Mouse (Mus musculus): ENCODE measurements around the gene Tmem135.

DNA sequence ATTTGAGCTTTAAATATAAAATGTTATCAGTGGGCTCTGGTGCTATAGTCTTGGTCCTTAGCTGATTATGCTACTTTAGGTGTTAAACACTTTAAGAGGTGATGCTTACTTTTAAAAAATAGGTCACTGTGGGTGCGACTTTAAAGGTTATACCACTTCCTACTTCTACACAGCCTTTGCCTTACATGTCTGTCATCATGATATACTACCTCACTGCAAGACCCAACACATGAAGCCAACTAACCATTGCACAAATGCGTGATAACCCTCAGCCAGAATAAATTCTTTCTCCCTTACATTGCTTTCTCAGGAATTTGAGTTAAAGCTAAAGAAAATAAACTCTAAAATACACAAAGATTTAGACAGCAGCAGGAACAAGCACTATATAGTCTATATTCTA is 150.7 kb downstream of the Tmem135 start:
- no peak for TF ChIP-seq POLR2A (IDR thresholded peaks at IDR 0.05; ENCODE audit: low read depth, low read length)
- TF ChIP-seq CTCF (IDR thresholded peaks at IDR 0.05; ENCODE audit: borderline replicate concordance, insufficient read depth, low read length) = no peak

All from embryonic fibroblast, embryonic 13.5 days (primary cell).